Mouse (Mus musculus): ENCODE data around the gene Cep131.
A peak's percentile ranks its signal among the peaks of the same experiment; 100 is the strongest.

Gene Cep131

GRCm38 (mm10) chr11:120098588-120099511 lies 12.2 kb upstream of the Cep131 start, which contains the start of the genes Tepsin and Ndufaf8:
Tepsin (minus strand) TSS chr11:120098731.
Ndufaf8 (plus strand) TSS chr11:120098928.
- peak; percentile 97 to 99 for DNase-seq (ENCODE audit: low spot score in 2 of 2)

GRCm38 (mm10) chr11:120092817-120093591 lies 6.4 kb upstream of the Cep131 start:
- DNase-seq (ENCODE audit: low spot score in 2 of 2) = no peak

GRCm38 (mm10) chr11:120090661-120091060 lies 4.0 kb upstream of the Cep131 start:
- DNase-seq (ENCODE audit: low spot score in 2 of 2) = no peak

- peak in 1 of 2 experiments; percentile 45 for DNase-seq (ENCODE audit: low spot score in 2 of 2)
These were observed 568 bp downstream of the Cep131 start for GRCm38 (mm10) chr11:120085891-120086627.

- DNase-seq (ENCODE audit: low spot score in 2 of 2) = no peak
These were observed 6.3 kb downstream of the Cep131 start for GRCm38 (mm10) chr11:120080282-120080681.

- DNase-seq (ENCODE audit: low spot score in 2 of 2) = no peak
These were observed 10.4 kb downstream of the Cep131 start for GRCm38 (mm10) chr11:120076191-120076590.

- DNase-seq (ENCODE audit: low spot score in 2 of 2) = no peak
These were observed 13.5 kb downstream of the Cep131 start for GRCm38 (mm10) chr11:120072986-120073647.

GRCm38 (mm10) chr11:120071731-120072320 lies 14.8 kb downstream of the Cep131 start:
- no peak for DNase-seq (ENCODE audit: low spot score in 2 of 2)

- DNase-seq (ENCODE audit: low spot score in 2 of 2) = no peak
These were observed 15.6 kb downstream of the Cep131 start for GRCm38 (mm10) chr11:120071065-120071464.

GRCm38 (mm10) chr11:120070286-120070930 lies 16.2 kb downstream of the Cep131 start:
- DNase-seq (ENCODE audit: low spot score in 2 of 2) = no peak

GRCm38 (mm10) chr11:120069261-120069660 lies 17.4 kb downstream of the Cep131 start:
- no peak for DNase-seq (ENCODE audit: low spot score in 2 of 2)

GRCm38 (mm10) chr11:120067834-120068233 lies 18.8 kb downstream of the Cep131 start:
- no peak for DNase-seq (ENCODE audit: low spot score in 2 of 2)

- DNase-seq (ENCODE audit: low spot score in 2 of 2) = peak; percentile 55 to 79
These were observed 21.3 kb downstream of the Cep131 start for GRCm38 (mm10) chr11:120065291-120065690.

- DNase-seq (ENCODE audit: low spot score in 2 of 2) = no peak
These were observed 22.0 kb downstream of the Cep131 start for GRCm38 (mm10) chr11:120064668-120065040.

GRCm38 (mm10) chr11:120064006-120064667 lies 22.5 kb downstream of the Cep131 start:
- no peak for DNase-seq (ENCODE audit: low spot score in 2 of 2)

GRCm38 (mm10) chr11:120063326-120063725 lies 23.3 kb downstream of the Cep131 start:
- no peak for DNase-seq (ENCODE audit: low spot score in 2 of 2)

- DNase-seq (ENCODE audit: low spot score in 2 of 2) = no peak
These were observed 26.0 kb downstream of the Cep131 start for GRCm38 (mm10) chr11:120060634-120061033.

GRCm38 (mm10) chr11:120055953-120056732 lies 30.5 kb downstream of the Cep131 start:
- no peak for DNase-seq (ENCODE audit: low spot score in 2 of 2)

GRCm38 (mm10) chr11:120053846-120054245 lies 32.8 kb downstream of the Cep131 start:
- DNase-seq (ENCODE audit: low spot score in 2 of 2) = no peak

All from urinary bladder, postnatal 4 days (tissue).